Mouse (Mus musculus) heart, embryonic 10.5 days (tissue): Measurements from ENCODE around the gene Gm13030. TPM values are rescaled to one million over a fixed set of nuclear protein-coding genes. Genes with fewer than 3 reads are reported as not detected.
"Not testable (repeated sequence)": the region's sequence is repeated elsewhere in the genome, so short reads cannot be mapped to it uniquely, and the experiment has no call there.

Experiments used
- DNase-seq: peaks from one replicate; pipeline ENCODE4 v3.0.0-alpha.2; 2017; ENCODE audit warnings: low spot score
- H3K27ac ChIP-seq: fragments of 300-500 bp; sonication (generic); 2 replicates; pipeline ENCODE4 v1.5.1; 2016; ENCODE audit warnings: mild to moderate bottlenecking
- H3K27me3 ChIP-seq: fragments of 300-500 bp; sonication (generic); 2 replicates; pipeline ENCODE4 v1.6.1; 2016; ENCODE audit warnings: mild to moderate bottlenecking; ENCODE audit not compliant: poor library complexity, insufficient read depth, severe bottlenecking
- H3K36me3 ChIP-seq: fragments of 300-500 bp; sonication (generic); 2 replicates; pipeline ENCODE4 v1.6.1; 2016; ENCODE audit warnings: mild to moderate bottlenecking, moderate library complexity
- H3K4me1 ChIP-seq: fragments of 300-500 bp; sonication (generic); 2 replicates; pipeline ENCODE4 v1.6.1; 2016; ENCODE audit warnings: mild to moderate bottlenecking
- H3K4me3 ChIP-seq: fragments of 300-500 bp; sonication (generic); 2 replicates; pipeline ENCODE4 v1.5.1; 2016; ENCODE audit warnings: mild to moderate bottlenecking, moderate library complexity
- H3K9me3 ChIP-seq: fragments of 300-500 bp; sonication (generic); 2 replicates; pipeline ENCODE4 v1.6.1; 2016; ENCODE audit warnings: mild to moderate bottlenecking, moderate library complexity
- WGBS: fragments of 180-500 bp; shearing (Covaris S2); methylation state at CpG from one replicate; pipeline ENCODE4 v1.1.7; 2016; 5-methylcytosine and 5-hydroxymethylcytosine counted together
- polyA plus RNA-seq: library from polyadenylated mRNA; unstranded; fragments of >200 nt; fragmentation: Nextera tagmentation; extraction: Ambion mirVana; gene quantifications from 2 replicates; pipeline ENCODE4 v1.2.1, GENCODE M21; 2016

Gene Gm13030
- polyA plus RNA-seq, 1 experiment from 2014 or later = not detected

- 80% methylated on average over 2 of the region's 2 CpGs for WGBS
- no peak overlapping the region for H3K27ac ChIP-seq
- peaks cover 28% of the 10 kb centered on the region for H3K27me3 ChIP-seq
- H3K9me3 ChIP-seq = no peaks in the 10 kb centered on the region
- no peak overlapping the region for H3K4me3 ChIP-seq
- DNase-seq = no peak
- H3K36me3 ChIP-seq = no peaks in the 10 kb centered on the region
- H3K4me1 ChIP-seq = peaks cover 14% of the 10 kb centered on the region
Observed at GRCm38 (mm10) chr4:138824660-138825059, 49.1 kb downstream of the Gm13030 start.

- not testable (repeated sequence) for DNase-seq, H3K9me3 ChIP-seq, H3K36me3 ChIP-seq, H3K27ac ChIP-seq, H3K4me3 ChIP-seq
- H3K4me1 ChIP-seq = peaks cover 19% of the 10 kb centered on the region
- H3K27me3 ChIP-seq = peaks cover 26% of the 10 kb centered on the region
- 82% methylated on average over 2 of the region's 2 CpGs for WGBS
Observed at GRCm38 (mm10) chr4:138824161-138824560, 49.6 kb downstream of the Gm13030 start.

GRCm38 (mm10) chr4:138821036-138821435 lies 52.7 kb downstream of the Gm13030 start:
- DNase-seq = no peak
- Histone ChIP-seq H3K36me3 (no peaks in the 10 kb centered on the region), H3K9me3 (no peaks in the 10 kb centered on the region), H3K4me1 (peaks cover 21% of the 10 kb centered on the region), H3K27me3 (peaks cover 5% of the 10 kb centered on the region; the same call in 1 of the 2 replicates), H3K27ac (no peak overlapping the region), H3K4me3 (no peak overlapping the region)
- WGBS = 75% methylated on average over 2 of the region's 2 CpGs

Other genes with a start within 250 kb of the Gm13030 start
- 0.01 and 0.14 TPM in 2 replicates for gene Vwa5b1, start 238.1 kb downstream of the Gm13030 start, polyA plus RNA-seq
- gene Pla2g2c, start 149.2 kb downstream of the Gm13030 start, polyA plus RNA-seq = 0.31 and 0.49 TPM in 2 replicates
- gene Ubxn10, start 136.8 kb downstream of the Gm13030 start, polyA plus RNA-seq = 1.0 and 1.3 TPM in 2 replicates
- gene Pla2g2f, start 116.3 kb downstream of the Gm13030 start, polyA plus RNA-seq = 0.20 TPM in 1 of 2 replicates, not detected in the other
- gene Pla2g2d, start 98.2 kb downstream of the Gm13030 start, polyA plus RNA-seq = 0.19 TPM in 1 of 2 replicates, not detected in the other
- 0.91 and 2.1 TPM in 2 replicates for gene Pla2g5, start 10.5 kb downstream of the Gm13030 start, polyA plus RNA-seq
- gene Pla2g2e, start 4.0 kb upstream of the Gm13030 start, polyA plus RNA-seq = not detected in 2 replicates
- gene Otud3, start 40.0 kb upstream of the Gm13030 start, polyA plus RNA-seq = 3.1 and 5.2 TPM in 2 replicates
- gene Rnf186, start 93.1 kb upstream of the Gm13030 start, polyA plus RNA-seq = 0.14 TPM in 1 of 2 replicates, not detected in the other
- 3.4 and 4.2 TPM in 2 replicates for gene Tmco4, start 98.9 kb upstream of the Gm13030 start, polyA plus RNA-seq
- gene Htr6, start 201.6 kb upstream of the Gm13030 start, polyA plus RNA-seq = not detected in 2 replicates
- 6.4 and 7.3 TPM in 2 replicates for gene Nbl1, start 219.0 kb upstream of the Gm13030 start, polyA plus RNA-seq